Mouse (Mus musculus): ENCODE data around the gene Pam. TPM values are rescaled to one million over a fixed set of nuclear protein-coding genes. Genes with fewer than 3 reads are reported as not detected.
A peak's percentile ranks its signal among the peaks of the same experiment; 100 is the strongest.
"Not testable (repeated sequence)": the region's sequence is repeated elsewhere in the genome, so short reads cannot be mapped to it uniquely, and the experiment has no call there.

Gene Pam
- total RNA-seq, 2 experiments from 2014 or later, result 61.1 to 72.7 TPM

GRCm38 (mm10) chr1:98048218-98048801, 47.1 kb downstream of the Pam start:
- no peak for DNase-seq
- intact Hi-C loops (cut with DNase I; ENCODE audit: low total_unique reads), result no loop called here

GRCm38 (mm10) chr1:98047284-98048217, 47.9 kb downstream of the Pam start:
- no peak for DNase-seq

GRCm38 (mm10) chr1:98042425-98042824, 53.0 kb downstream of the Pam start:
- intact Hi-C loops (cut with DNase I; ENCODE audit: low total_unique reads), result no loop called here
- no peak for DNase-seq

More at GRCm38 (mm10) chr1:98047284-98048217, 47.9 kb downstream of the Pam start:
- intact Hi-C loops (cut with DNase I; ENCODE audit: low total_unique reads), result no loop called here

- DNase-seq, result no peak
- intact Hi-C loops (cut with DNase I; ENCODE audit: low total_unique reads), result no loop called here
Measured at GRCm38 (mm10) chr1:98038252-98038651, 57.2 kb downstream of the Pam start.

GRCm38 (mm10) chr1:98035736-98036135, 59.7 kb downstream of the Pam start:
- intact Hi-C loops (cut with DNase I; ENCODE audit: low total_unique reads), result no loop called here
- DNase-seq, result no peak

- no peak for DNase-seq
- intact Hi-C loops (cut with DNase I; ENCODE audit: low total_unique reads), result no loop called here
Measured at GRCm38 (mm10) chr1:98031802-98032201, 63.6 kb downstream of the Pam start.

GRCm38 (mm10) chr1:98029025-98029424, 66.4 kb downstream of the Pam start:
- DNase-seq, result no peak
- intact Hi-C loops (cut with DNase I; ENCODE audit: low total_unique reads), result no loop called here

GRCm38 (mm10) chr1:98028468-98028867, 67.0 kb downstream of the Pam start:
- intact Hi-C loops (cut with DNase I; ENCODE audit: low total_unique reads), result no loop called here
- no peak for DNase-seq

- intact Hi-C loops (cut with DNase I; ENCODE audit: low total_unique reads), result no loop called here
Measured at GRCm38 (mm10) chr1:98027959-98028358, 67.5 kb downstream of the Pam start.

GRCm38 (mm10) chr1:98025924-98026640, 69.4 kb downstream of the Pam start:
- no peak for DNase-seq
- intact Hi-C loops (cut with DNase I; ENCODE audit: low total_unique reads), result no loop called here

More at GRCm38 (mm10) chr1:98027959-98028358, 67.5 kb downstream of the Pam start:
- DNase-seq, result no peak

- no peak for DNase-seq
- intact Hi-C loops (cut with DNase I; ENCODE audit: low total_unique reads), result no loop called here
Measured at GRCm38 (mm10) chr1:98023866-98024265, 71.6 kb downstream of the Pam start.

- no peak for DNase-seq
- intact Hi-C loops (cut with DNase I; ENCODE audit: low total_unique reads), result no loop called here
Measured at GRCm38 (mm10) chr1:98018987-98019386, 76.5 kb downstream of the Pam start.

- intact Hi-C loops (cut with DNase I; ENCODE audit: low total_unique reads), result no loop called here
Measured at GRCm38 (mm10) chr1:98016004-98016848, 79.2 kb downstream of the Pam start.

GRCm38 (mm10) chr1:98015564-98015963, 79.9 kb downstream of the Pam start:
- intact Hi-C loops (cut with DNase I; ENCODE audit: low total_unique reads), result no loop called here
- no peak for DNase-seq

More at GRCm38 (mm10) chr1:98016004-98016848, 79.2 kb downstream of the Pam start:
- DNase-seq, result no peak

- DNase-seq, result peak; percentile 36
- intact Hi-C loops (cut with DNase I; ENCODE audit: low total_unique reads), result no loop called here
Measured at GRCm38 (mm10) chr1:98002561-98003425, 92.7 kb downstream of the Pam start.

GRCm38 (mm10) chr1:97999465-97999864, 96.0 kb downstream of the Pam start:
- intact Hi-C loops (cut with DNase I; ENCODE audit: low total_unique reads), result no loop called here
- DNase-seq, result no peak

GRCm38 (mm10) chr1:97998961-97999360, 96.5 kb downstream of the Pam start:
- intact Hi-C loops (cut with DNase I; ENCODE audit: low total_unique reads); DNase-seq: not testable (repeated sequence)

GRCm38 (mm10) chr1:97997088-97997487, 98.4 kb downstream of the Pam start:
- DNase-seq, result no peak
- intact Hi-C loops (cut with DNase I; ENCODE audit: low total_unique reads), result no loop called here

All from gastrocnemius, postnatal 14 days (tissue).